Comparison of ENCODE assay signal across 7 mouse cellular contexts in genomic region chr15:78205192-78205591, GRCm38 (mm10). TPM values are rescaled to one million over a fixed set of nuclear protein-coding genes. Genes with fewer than 3 reads are reported as not detected.
A peak's percentile ranks its signal among the peaks of the same experiment; 100 is the strongest.
DNase-seq lines count a peak whose midpoint lies in the region; ATAC-seq and TF ChIP-seq lines count a peak whose summit lies in the region.

No protein-coding gene starts in this region.

- H3K27me3 ChIP-seq in kidney, adult 2 months (replicated peaks; ENCODE audit: control insufficient read depth, insufficient read depth, low read length): no peaks in the 10 kb centered on the region
- H3K27me3 ChIP-seq in kidney, embryonic 16.5 days (ENCODE audit: insufficient read depth, low read length): peaks cover 38% of the 10 kb centered on the region

- 38% methylated on average over 3 of the region's 3 CpGs for WGBS in kidney, adult 2 months
- 37% methylated on average over 3 of the region's 3 CpGs for WGBS in kidney, embryonic 16.5 days

- TF ChIP-seq POLR2A in kidney, adult 2 months (IDR thresholded peaks at IDR 0.05; ENCODE audit: low read depth, low read length): no peak

- ATAC-seq in kidney, embryonic 16.5 days (ENCODE audit: low FRiP score, low TSS enrichment): no peak

- no peaks in the 10 kb centered on the region for H3K36me3 ChIP-seq in kidney, adult 2 months (ENCODE audit: control insufficient read depth, insufficient read depth, low read length)
- no peaks in the 10 kb centered on the region for H3K36me3 ChIP-seq in kidney, embryonic 16.5 days (ENCODE audit: insufficient read depth, low read length)

- no peak overlapping the region for H3K4me2 ChIP-seq in kidney, embryonic 16.5 days (replicated peaks; ENCODE audit: low read depth, low read length)

- DNase-seq in kidney, adult 2 months: peak; percentile 7
- DNase-seq in 416B (ENCODE audit: low read depth) (peak; percentile 15), NIH3T3 (ENCODE audit: low read depth) (peak; percentile 80)
- DNase-seq in gastrocnemius, postnatal 25 days: peak; percentile 84
- DNase-seq in lung, postnatal 36 days: peak; percentile 42
- DNase-seq in T-cell, adult 2 months (ENCODE audit: low spot score): no peak

- peak; percentile 33 for TF ChIP-seq CTCF in kidney, adult 2 months (conservative IDR thresholded peaks at IDR 0.05; ENCODE audit: insufficient read depth, insufficient read length, low read depth, low read length)

- H3K4me3 ChIP-seq in kidney, adult 2 months (ENCODE audit: insufficient read depth, low read depth, low read length): no peak overlapping the region
- no peak overlapping the region for H3K4me3 ChIP-seq in kidney, embryonic 16.5 days (ENCODE audit: low read length)

- no peak overlapping the region for H3K27ac ChIP-seq in kidney, adult 2 months (ENCODE audit: insufficient read depth, low read depth, low read length)
- H3K27ac ChIP-seq in kidney, embryonic 16.5 days (ENCODE audit: low read length): no peak overlapping the region

- H3K9ac ChIP-seq in kidney, embryonic 16.5 days (replicated peaks; ENCODE audit: low read length): no peak overlapping the region

- H3K4me1 ChIP-seq in kidney, adult 2 months (ENCODE audit: control insufficient read depth, insufficient read depth, low read length): no peaks in the 10 kb centered on the region
- 0 out of 2 replicates have a peak, but pooled peaks cover 7% of the 10 kb centered on the region for H3K4me1 ChIP-seq in kidney, embryonic 16.5 days (ENCODE audit: insufficient read depth, low read length)

- H3K9me3 ChIP-seq in kidney, embryonic 16.5 days (ENCODE audit: low read length): 0 out of 2 replicates have a peak, but pooled peaks cover 4% of the 10 kb centered on the region

RNA-seq across cellular contexts. Expression of gene Pvalb, which starts 1.0 kb away (rescaled TPM):
- polyA plus RNA-seq in kidney, adult 2 months (2012; rRNA removed): 16.8 and 53.3 TPM in 2 replicates
- polyA plus RNA-seq in kidney, embryonic 16.5 days (2015; fragmentation: Nextera tagmentation; extraction: Ambion mirVana): 0.44 TPM in 1 of 2 replicates, not detected in the other
- total RNA-seq in gastrocnemius, postnatal 25 days (2021): over 10,000 TPM; 18,412 to 20,409 TPM

RNA-seq across cellular contexts. Expression of gene Ift27, which starts 31.3 kb away (rescaled TPM):
- 46.2 and 64.2 TPM in 2 replicates for polyA plus RNA-seq in kidney, adult 2 months (2012; rRNA removed)
- 83.7 and 91.0 TPM in 2 replicates for polyA plus RNA-seq in kidney, embryonic 16.5 days (2015; fragmentation: Nextera tagmentation; extraction: Ambion mirVana)
- 10 to 100 TPM; 20.2 to 22.5 TPM for total RNA-seq in gastrocnemius, postnatal 25 days (2021)

RNA-seq across cellular contexts. Expression of gene Ncf4, which starts 39.4 kb away (rescaled TPM):
- 2.9 and 4.8 TPM in 2 replicates for polyA plus RNA-seq in kidney, adult 2 months (2012; rRNA removed)
- 1.8 and 3.1 TPM in 2 replicates for polyA plus RNA-seq in kidney, embryonic 16.5 days (2015; fragmentation: Nextera tagmentation; extraction: Ambion mirVana)
- total RNA-seq in gastrocnemius, postnatal 25 days (2021): 1 to 10 TPM; 1.2 to 1.4 TPM

Comparison
In these comparisons a context has a peak if more than half of its experiments do, and no peak if none do; other contexts are left out.
1. RNA of gene Pvalb, which starts 1.0 kb away (polyA plus RNA-seq): 16.8 to 53.3 TPM in kidney, adult 2 months; 0.44 TPM in kidney, embryonic 16.5 days; every median in the first group is over 10 times any median in the second.